In the genomic region with DNA sequence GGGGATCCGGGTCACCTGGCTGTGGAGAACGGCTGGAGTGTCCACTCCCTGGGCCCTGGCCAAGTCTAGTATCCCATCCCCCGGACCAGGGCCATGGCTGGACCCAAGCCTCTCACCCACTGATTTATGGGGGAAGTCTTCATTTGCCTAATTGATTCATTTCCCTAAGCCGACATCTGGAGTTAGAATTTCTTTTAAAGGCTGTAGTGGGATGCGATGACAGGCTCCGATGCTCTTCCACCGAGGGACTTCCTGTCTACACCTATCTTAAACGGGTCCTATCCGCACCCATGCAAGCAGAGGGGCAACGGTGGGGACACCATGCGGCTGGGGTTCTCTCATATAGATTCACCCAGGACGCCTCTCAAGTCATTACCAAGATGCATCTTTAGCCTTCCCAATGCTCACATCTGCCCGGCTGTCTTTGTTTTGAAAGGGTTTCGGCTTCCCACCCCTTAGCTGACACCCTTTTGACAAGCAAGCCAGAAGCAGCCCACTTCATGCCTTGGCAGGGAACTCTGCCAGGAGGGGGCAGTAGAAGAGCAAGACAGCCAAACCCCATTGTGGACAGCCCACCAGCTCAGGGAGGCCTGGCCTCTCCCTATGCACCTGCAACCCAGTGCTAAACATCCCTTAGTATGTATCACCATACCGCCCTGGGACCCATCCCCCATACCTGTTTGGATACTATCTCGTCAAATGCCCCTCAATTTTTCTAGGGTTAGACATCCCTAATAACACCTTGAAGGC, we compare ENCODE assay signal across 8 mouse cellular contexts.
DNase-seq lines count a peak whose midpoint lies in the region; ATAC-seq and TF ChIP-seq lines count a peak whose summit lies in the region.

No protein-coding gene starts in this region.

- TF ChIP-seq CTCF in small intestine, adult 2 months (IDR thresholded peaks at IDR 0.05; ENCODE audit: extremely low read depth, insufficient read length, insufficient replicate concordance, low read depth, low read length) = peak; percentile 22; the same call in 1 of the 2 replicates

- no peaks in the 10 kb centered on the region for H3K4me1 ChIP-seq in small intestine, adult 2 months (ENCODE audit: control insufficient read depth, insufficient read depth, insufficient read length, low read length)

- TF ChIP-seq POLR2A in small intestine, adult 2 months (IDR thresholded peaks at IDR 0.05; ENCODE audit: low read depth, low read length) = no peak

- DNase-seq in urinary bladder, postnatal 14 days (ENCODE audit: low spot score) = peak; percentile 32
- no peak for DNase-seq in urinary bladder, postnatal 4 days (ENCODE audit: low spot score in 2 of 2)
- peak; percentile 15 to 44 for DNase-seq in heart, postnatal 14 days
- peak; percentile 41 to 48 for DNase-seq in layer of hippocampus, postnatal 14 days (ENCODE audit: low spot score in 2 of 2)
- peak; percentile 38 to 49 for DNase-seq in lung, postnatal 4 days
- DNase-seq in ovary, postnatal 10 days (ENCODE audit: low spot score) = no peak

- intact Hi-C loops in heart, postnatal 14 days (cut with DNase I) = loop anchor here (5.0 kb wide), 1 partner anchor 911 kb away; no protein-coding TSS in a partner anchor

- 44% methylated on average over 16 of the region's 16 CpGs for WGBS in small intestine, adult 2 months

- H3K27ac ChIP-seq in small intestine, adult 2 months (ENCODE audit: insufficient read depth, low read depth, low read length) = no peak overlapping the region

- ATAC-seq in common myeloid progenitor, adult 5-6 weeks (replicated peaks; ENCODE audit: low read depth, poor library complexity, severe bottlenecking) = peak; percentile 58; the same call in 1 of the 2 replicates

- H3K36me3 ChIP-seq in small intestine, adult 2 months (ENCODE audit: control insufficient read depth, insufficient read depth, low read length) = no peaks in the 10 kb centered on the region

- no peak overlapping the region for H3K4me3 ChIP-seq in small intestine, adult 2 months (ENCODE audit: low read depth, low read length)

- H3K27me3 ChIP-seq in small intestine, adult 2 months (ENCODE audit: control insufficient read depth, insufficient read depth, low read length) = no peaks in the 10 kb centered on the region

Comparison
In these comparisons a context has a peak if more than half of its experiments do, and no peak if none do; other contexts are left out.
1. DNase-seq: peak in urinary bladder, postnatal 14 days (single experiment), heart, postnatal 14 days (2 of 2), layer of hippocampus, postnatal 14 days (2 of 2) and lung, postnatal 4 days (2 of 2); none in urinary bladder, postnatal 4 days (0 of 2) and ovary, postnatal 10 days (single experiment).